Mouse (Mus musculus) mouse embryonic stem cell (cell line): ENCODE data around the gene Abce1.

Experiments
- in situ Hi-C, 2 experiments: fragments of 300-500 bp; cut with MboI; formaldehyde crosslinking; loops; 1 replicate in 1 of 2; 3 replicates in 1 of 2; pipeline ENCODE4 v1.14.3; 2019 to 2020; ENCODE audit warnings: low sequenced_read_pairs in 2 of 2, low pct_unique_long_range_greater_than_20kb in 1 of 2, mixed read lengths in 1 of 2; ENCODE audit not compliant: unreplicated experiment in 1 of 2

Gene Abce1

DNA sequence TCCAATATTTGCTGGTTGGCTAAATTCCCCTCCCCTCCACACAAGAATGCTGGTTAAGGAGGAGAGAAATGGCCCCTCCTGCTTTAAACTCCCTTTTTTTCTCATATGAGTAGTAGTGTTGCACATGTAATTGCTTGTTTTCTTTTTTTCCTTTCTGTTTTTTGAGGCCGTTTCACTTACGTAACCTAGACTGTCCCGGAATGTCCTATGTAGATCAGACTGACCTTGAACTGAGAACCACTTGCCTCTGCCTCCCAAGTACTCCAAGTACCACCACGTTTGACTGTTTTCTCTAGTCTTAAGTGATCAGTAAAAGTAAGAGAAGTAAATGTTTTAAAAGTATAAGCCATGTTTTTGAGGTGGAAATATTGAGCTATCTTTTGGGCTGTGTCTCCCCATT, 57.8 kb downstream of the Abce1 start:
- in situ Hi-C loops, result no loop called here

DNA sequence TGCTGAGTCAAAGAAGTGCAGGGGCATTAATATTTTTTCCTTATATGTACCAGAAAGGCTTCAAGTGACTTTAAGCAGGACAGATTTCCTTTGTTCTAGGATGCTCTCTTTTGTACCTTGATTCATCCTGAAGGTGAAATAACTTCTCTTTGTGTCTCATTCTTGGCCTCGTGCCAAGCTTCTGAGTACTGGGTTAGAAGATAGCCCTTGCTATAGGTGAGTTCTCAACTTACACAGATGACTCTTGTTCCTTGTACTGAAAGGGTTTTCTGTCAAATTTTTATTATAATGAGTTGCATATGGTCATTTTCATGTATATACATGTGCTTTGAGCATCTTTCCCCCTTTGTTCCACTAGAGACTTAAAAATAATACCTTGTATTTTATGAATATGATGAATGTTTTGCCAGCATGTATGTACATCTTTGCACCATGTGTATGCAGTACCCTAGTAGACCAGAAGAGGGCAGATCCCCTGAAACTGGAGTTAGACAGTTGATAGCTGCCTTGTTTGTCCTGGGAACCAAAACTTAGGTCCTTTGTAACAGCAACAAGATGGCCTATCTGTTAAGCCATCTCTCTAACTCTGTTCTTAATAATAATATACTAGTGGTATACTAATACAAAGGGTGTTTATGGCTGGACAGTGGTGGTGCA, 61.3 kb downstream of the Abce1 start:
- in situ Hi-C loops, result no loop called here

DNA sequence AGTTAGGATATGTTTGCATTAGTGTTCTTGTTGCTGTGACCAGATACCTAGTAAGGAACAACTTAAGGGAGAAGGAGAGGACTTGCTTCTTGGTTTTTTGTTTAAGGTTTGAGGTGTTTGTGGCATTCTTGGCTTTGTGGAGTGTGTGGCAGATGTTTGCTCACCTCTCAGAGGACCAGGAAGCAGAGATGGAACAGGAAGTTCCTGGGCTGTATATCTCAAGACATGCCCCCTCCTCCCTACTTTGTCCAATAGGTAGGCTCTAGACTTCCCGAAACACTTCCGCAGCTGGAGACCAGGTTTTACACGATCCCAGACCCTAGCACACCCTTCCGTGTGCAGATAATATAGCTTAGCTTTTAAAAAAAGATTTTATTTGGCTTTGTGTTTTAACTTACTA, 62.0 kb downstream of the Abce1 start:
- in situ Hi-C loops, result no loop called here

GRCm38 (mm10) chr8:79641119-79641518, 70.4 kb downstream of the Abce1 start:
- in situ Hi-C loops, result no loop called here

DNA sequence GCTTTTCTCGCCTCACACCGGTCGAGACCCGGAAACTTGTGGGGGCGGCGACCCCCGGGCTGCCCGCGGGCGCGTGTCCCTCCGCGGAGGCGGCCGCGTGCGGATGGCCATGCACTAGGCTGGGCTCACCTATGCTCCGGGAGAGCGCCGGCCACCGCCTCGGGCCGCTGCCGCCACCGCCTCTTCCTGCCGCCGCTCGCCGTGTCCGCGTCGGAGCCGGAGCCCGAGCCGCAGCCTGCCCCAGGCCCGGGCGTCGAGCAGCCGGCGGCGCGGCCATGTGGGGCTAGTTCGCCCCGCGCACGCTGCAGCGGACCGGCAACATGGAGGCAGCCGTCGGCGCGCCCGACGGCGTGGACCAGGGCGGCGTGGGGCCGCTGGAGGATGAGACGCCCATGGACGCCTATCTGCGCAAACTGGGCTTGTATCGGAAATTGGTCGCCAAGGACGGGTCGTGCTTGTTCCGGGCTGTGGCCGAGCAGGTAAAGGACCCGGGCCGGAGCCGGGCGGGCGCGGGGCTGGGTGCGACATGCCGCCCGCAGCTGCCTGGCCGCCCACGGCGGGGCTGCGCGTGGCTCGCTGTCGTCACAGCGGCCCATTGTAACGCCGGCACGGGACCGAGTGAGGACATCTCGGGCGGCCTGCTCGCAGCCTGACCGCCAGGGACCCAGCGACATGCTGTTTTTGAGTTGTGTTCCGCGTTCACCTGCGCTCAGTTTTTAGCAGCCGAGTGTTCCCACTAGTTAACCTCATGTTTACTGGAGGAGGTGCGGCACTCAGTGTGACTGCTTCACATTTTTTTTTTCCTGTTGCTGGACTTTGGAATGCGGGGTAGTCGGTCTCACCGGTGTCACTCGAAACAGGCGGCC, 71.7 kb downstream of the Abce1 start, which contains the start of gene Otud4:
Gene Otud4 (plus strand): TSS at position 33 of the 866 bp plus-strand sequence.
- in situ Hi-C loops, result no loop called here

- in situ Hi-C loops, result no loop called here
Observed at GRCm38 (mm10) chr8:79638707-79639549, 72.6 kb downstream of the Abce1 start.

GRCm38 (mm10) chr8:79638001-79638706, 73.4 kb downstream of the Abce1 start:
- in situ Hi-C loops, result no loop called here

- in situ Hi-C loops, result no loop called here
Observed at GRCm38 (mm10) chr8:79637237-79637636, 74.3 kb downstream of the Abce1 start.

GRCm38 (mm10) chr8:79636151-79636550, 75.4 kb downstream of the Abce1 start:
- in situ Hi-C loops, result no loop called here

- in situ Hi-C loops, result no loop called here
Observed at GRCm38 (mm10) chr8:79635491-79635890, 76.0 kb downstream of the Abce1 start.
